Mouse (Mus musculus) CH12.LX (cell line): ENCODE data around the gene Tnfsf10. TPM values are rescaled to one million over a fixed set of nuclear protein-coding genes. Genes with fewer than 3 reads are reported as not detected.
"Not testable (repeated sequence)": the region's sequence is repeated elsewhere in the genome, so short reads cannot be mapped to it uniquely, and the experiment has no call there.

Source experiments
- DNase-seq: peaks from one replicate; pipeline ENCODE4 v3.0.0-alpha.2; 2013; ENCODE audit errors: extremely low read depth
- H3K27ac ChIP-seq: 2 replicates; pipeline ENCODE4 v1.5.1; 2012; ENCODE audit warnings: low read depth, mild to moderate bottlenecking, control low read depth, moderate library complexity; ENCODE audit not compliant: insufficient read depth
- H3K27me3 ChIP-seq: replicated peaks from 2 replicates; pipeline ENCODE3; 2012; ENCODE audit warnings: inconsistent platforms
- H3K36me3 ChIP-seq, 2 experiments: replicated peaks in 1 of 2; 2 replicates each; pipeline versions ENCODE3 to v1.6.1; 2012; ENCODE audit warnings: inconsistent platforms in 1 of 2, low read length in 1 of 2, mild to moderate bottlenecking in 1 of 2, mixed read lengths in 1 of 2, moderate library complexity in 1 of 2; ENCODE audit not compliant: control insufficient read depth in 1 of 2, insufficient read depth in 1 of 2
- H3K4me1 ChIP-seq, 2 experiments: 2 replicates each; pipeline ENCODE4 v1.6.1; 2012; ENCODE audit warnings: inconsistent platforms in 1 of 2, moderate library complexity in 1 of 2; ENCODE audit not compliant: insufficient read depth in 2 of 2, control insufficient read depth in 1 of 2
- H3K4me2 ChIP-seq: 2 replicates; pipeline ENCODE4 v1.6.1; 2012; ENCODE audit warnings: low read depth, mild to moderate bottlenecking, control low read depth; ENCODE audit not compliant: poor library complexity, insufficient read depth, severe bottlenecking
- H3K4me3 ChIP-seq, 3 experiments: fragments of 150-350 bp in 1 of 3; sonication (generic) in 1 of 3; replicated peaks in 1 of 3; 2 replicates each; pipeline versions ENCODE3 to v1.5.1; 2011 to 2012; ENCODE audit warnings: low read depth in 2 of 3, low read length in 2 of 3, mild to moderate bottlenecking in 2 of 3, moderate library complexity in 2 of 3, control low read depth in 1 of 3, improper control_type of control experiment in 1 of 3, inconsistent platforms in 1 of 3, mixed read lengths in 1 of 3; ENCODE audit not compliant: poor library complexity in 1 of 3
- H3K79me2 ChIP-seq: replicated peaks from 2 replicates; pipeline ENCODE4 v1.6.1; 2012; ENCODE audit warnings: mild to moderate bottlenecking, moderate library complexity; ENCODE audit not compliant: control insufficient read depth, poor library complexity, insufficient read depth, severe bottlenecking; ENCODE audit errors: extremely low read depth
- H3K9ac ChIP-seq: 2 replicates; pipeline ENCODE4 v1.6.1; 2012; ENCODE audit warnings: low read depth, mild to moderate bottlenecking, control low read depth, moderate library complexity; ENCODE audit not compliant: insufficient read depth
- H3K9me3 ChIP-seq: replicated peaks from 2 replicates; pipeline ENCODE3; 2012; ENCODE audit warnings: low read length, inconsistent platforms, mixed read lengths
- CTCF ChIP-seq, 2 experiments: IDR thresholded peaks in 1 of 2; conservative IDR thresholded peaks in 1 of 2; 2 replicates each; pipeline ENCODE4 v1.5.1; 2011 to 2012; ENCODE audit warnings: low read depth in 2 of 2, low read length in 2 of 2, improper control_type of control experiment in 1 of 2, inconsistent platforms in 1 of 2, mild to moderate bottlenecking in 1 of 2, moderate library complexity in 1 of 2
- ELF1 ChIP-seq: IDR thresholded peaks from 2 replicates; pipeline ENCODE4 v1.6.1; 2014; ENCODE audit warnings: low read depth, mild to moderate bottlenecking, inconsistent platforms, low read length, improper control_type of control experiment
- EP300 ChIP-seq: IDR thresholded peaks from 2 replicates; pipeline ENCODE4 v1.6.1; 2011; ENCODE audit warnings: low read length, improper control_type of control experiment
- ETS1 ChIP-seq: conservative IDR thresholded peaks from 2 replicates; pipeline ENCODE4 v1.6.1; 2012; ENCODE audit warnings: low read depth, mild to moderate bottlenecking, inconsistent platforms, low read length, improper control_type of control experiment, moderate library complexity
- GABPA ChIP-seq: IDR thresholded peaks from 2 replicates; pipeline ENCODE4 v1.6.1; 2012; ENCODE audit warnings: low read depth, low read length, improper control_type of control experiment, inconsistent platforms; ENCODE audit not compliant: insufficient replicate concordance
- MEF2A ChIP-seq: IDR thresholded peaks from 2 replicates; pipeline ENCODE4 v1.6.1; 2014; ENCODE audit warnings: low read depth, mild to moderate bottlenecking, inconsistent platforms, low read length, improper control_type of control experiment, borderline replicate concordance
- MXI1 ChIP-seq: IDR thresholded peaks from 2 replicates; pipeline ENCODE4 v1.6.1; 2011; ENCODE audit warnings: mild to moderate bottlenecking, low read depth, low read length, improper control_type of control experiment
- POLR2AphosphoS2 ChIP-seq: IDR thresholded peaks from 2 replicates; pipeline ENCODE4 v1.6.1; 2011; ENCODE audit warnings: low read depth, low read length, improper control_type of control experiment
- RAD21 ChIP-seq: IDR thresholded peaks from 2 replicates; pipeline ENCODE4 v1.6.1; 2011; ENCODE audit warnings: low read depth, mild to moderate bottlenecking, low read length, improper control_type of control experiment, moderate library complexity
- RCOR1 ChIP-seq: conservative IDR thresholded peaks from 2 replicates; pipeline ENCODE4 v1.6.1; 2012; ENCODE audit warnings: low read depth, mild to moderate bottlenecking, inconsistent platforms, low read length, improper control_type of control experiment
- SMC3 ChIP-seq: IDR thresholded peaks from 2 replicates; pipeline ENCODE4 v1.6.1; 2011; ENCODE audit warnings: low read depth, low read length, improper control_type of control experiment
- TCF12 ChIP-seq: IDR thresholded peaks from 2 replicates; pipeline ENCODE4 v1.6.1; 2014; ENCODE audit warnings: low read depth, mild to moderate bottlenecking, inconsistent platforms, low read length, improper control_type of control experiment
- ZC3H11A ChIP-seq: IDR thresholded peaks from 2 replicates; pipeline ENCODE4 v1.6.1; 2012; ENCODE audit warnings: low read depth, mild to moderate bottlenecking, inconsistent platforms, low read length, improper control_type of control experiment
- ZMIZ1 ChIP-seq: IDR thresholded peaks from 2 replicates; pipeline ENCODE4 v1.6.1; 2012; ENCODE audit warnings: low read depth, mild to moderate bottlenecking, inconsistent platforms, low read length, improper control_type of control experiment
- dilution Hi-C: fragments of 300-500 bp; cut with MboI; formaldehyde crosslinking; loops from 2 replicates; pipeline ENCODE4 v1.14.3; 2020; ENCODE audit warnings: low sequenced_read_pairs; ENCODE audit not compliant: extremely low pct_unique_long_range_greater_than_20kb, extremely low pct_ligation_motif_present
- in situ Hi-C: fragments of 300-500 bp; cut with MboI; formaldehyde crosslinking; loops from 3 replicates; pipeline ENCODE4 v1.14.3; 2019; ENCODE audit warnings: low sequenced_read_pairs, low pct_ligation_motif_present, low pct_unique_long_range_greater_than_20kb, mixed read lengths
- polyA plus RNA-seq: library from polyadenylated mRNA; unstranded; fragments of >175 nt; gene quantifications from 2 replicates; pipeline ENCODE4 v1.2.1, GENCODE M21; 2012; ENCODE audit warnings: low read depth; ENCODE audit not compliant: insufficient read length
- total RNA-seq, 2 experiments: library from RNA; depleted of rRNA; stranded (reverse); fragments of 300-350 nt in 1 of 2; fragments of >200 nt in 1 of 2; gene quantifications; 2 replicates each; pipeline ENCODE4 v1.2.3; 2012 to 2014

The Tnfsf10 gene
- total and polyA plus RNA-seq, 3 experiments = 0.17 to 1.0 (median 0.69) TPM

GRCm38 (mm10) chr3:27290945-27291344 is 25.9 kb upstream of the Tnfsf10 start:
- H3K9ac ChIP-seq, H3K79me2 ChIP-seq, H3K27ac ChIP-seq, H3K4me1 ChIP-seq, H3K27me3 ChIP-seq, in situ Hi-C loops, dilution Hi-C loops, H3K4me2 ChIP-seq, H3K4me3 ChIP-seq, H3K9me3 ChIP-seq, H3K36me3 ChIP-seq: not testable (repeated sequence)
- peak; percentile 33 for DNase-seq
- TF ChIP-seq ELF1 (peak; percentile 17; the same call in 1 of the 2 replicates), RAD21 (peak; percentile 41), SMC3 (peak; percentile 30), CTCF (conservative IDR thresholded peaks at IDR 0.05 in 1 of 2, IDR thresholded peaks at IDR 0.05 in 1 of 2; ENCODE audit: low read depth in 2 of 2, low read length in 2 of 2) (peak in 1 of 2 experiments; percentile 54; a peak in 2 of 4 replicates)

GRCm38 (mm10) chr3:27291411-27291810 is 25.4 kb upstream of the Tnfsf10 start:
- H3K36me3 ChIP-seq, H3K4me3 ChIP-seq, H3K4me1 ChIP-seq, H3K27ac ChIP-seq, H3K4me2 ChIP-seq, H3K79me2 ChIP-seq, dilution Hi-C loops, DNase-seq, H3K9ac ChIP-seq, in situ Hi-C loops: not testable (repeated sequence)
- 0 out of 4 replicates have a peak, but pooled peaks of 1 of the 2 experiments have one; percentile 10 for TF ChIP-seq CTCF (conservative IDR thresholded peaks at IDR 0.05 in 1 of 2, IDR thresholded peaks at IDR 0.05 in 1 of 2; ENCODE audit: low read depth in 2 of 2, low read length in 2 of 2)
- TF ChIP-seq, all 38 proteins: peak for 1; not testable (repeated sequence) for 37
- H3K27me3 ChIP-seq, H3K9me3 ChIP-seq: not testable (repeated sequence)

DNA sequence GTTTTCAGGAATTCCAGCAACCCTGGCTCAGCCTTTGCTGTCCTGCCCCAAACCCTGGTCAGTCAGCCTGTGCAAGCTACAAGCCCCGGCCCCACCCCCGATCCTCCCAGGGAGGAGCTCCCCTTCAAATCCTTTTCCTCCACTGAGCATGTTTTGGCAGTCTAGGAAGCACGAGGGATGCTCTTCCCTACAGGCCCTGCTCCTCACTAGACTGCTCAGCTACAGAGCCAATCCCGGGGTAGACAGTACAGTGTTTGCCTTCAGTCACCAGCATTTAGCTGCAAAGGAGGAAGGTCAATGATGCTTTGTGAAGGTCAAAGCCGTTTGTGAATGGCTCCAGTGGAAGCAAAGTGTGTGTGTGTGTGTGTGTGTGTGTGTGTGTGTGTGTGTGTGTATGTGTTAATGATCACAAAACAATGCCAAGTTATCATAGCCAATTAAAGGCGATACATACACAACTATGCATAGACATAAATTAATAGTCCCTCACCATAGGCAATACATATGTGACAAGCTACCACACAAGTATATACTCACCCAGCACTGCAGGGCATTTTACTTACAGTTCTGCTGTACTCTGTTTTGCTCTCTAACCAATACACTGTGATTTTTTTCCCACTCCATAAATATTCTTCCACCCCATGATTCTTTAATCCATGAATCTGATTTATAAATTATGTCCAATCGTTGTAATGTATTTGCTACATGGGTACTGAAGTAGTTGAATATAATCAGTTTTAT is 23.0 kb upstream of the Tnfsf10 start:
- TF ChIP-seq EP300 (no peak), TCF12 (no peak), ZC3H11A (no peak), MXI1 (no peak), GABPA (no peak), ZMIZ1 (no peak), MEF2A (no peak), RCOR1 (no peak), POLR2AphosphoS2 (no peak), ETS1 (no peak)
- H3K4me1 ChIP-seq = no peaks in the 10 kb centered on the region
- in situ Hi-C loops (no loop called here), dilution Hi-C loops (no loop called here)
- H3K9me3 ChIP-seq = no peaks in the 10 kb centered on the region
- no peak overlapping the region for H3K9ac ChIP-seq
- no peak overlapping the region for H3K27ac ChIP-seq
- H3K36me3 ChIP-seq = no peaks in the 10 kb centered on the region
- DNase-seq = no peak
- no peaks in the 10 kb centered on the region for H3K79me2 ChIP-seq
- no peak overlapping the region for H3K4me3 ChIP-seq
- no peak overlapping the region for H3K4me2 ChIP-seq
- no peaks in the 10 kb centered on the region for H3K27me3 ChIP-seq
